Mouse (Mus musculus) stomach, postnatal 0 days (tissue): Measurements from ENCODE around the gene Gramd1b. TPM values are rescaled to one million over a fixed set of nuclear protein-coding genes. Genes with fewer than 3 reads are reported as not detected.

ENCODE experiments used
- ATAC-seq: fragments of 200-750 bp; cut with Nextera tagmentation; 2 replicates; pipeline ENCODE4 v1.8.0; 2017; ENCODE audit not compliant: low FRiP score, low TSS enrichment
- DNase-seq: peaks from one replicate; pipeline ENCODE4 v3.0.0-alpha.2; 2016; ENCODE audit warnings: low spot score
- H3K27ac ChIP-seq: fragments of 300-500 bp; sonication (generic); replicated peaks from 2 replicates; pipeline ENCODE4 v1.5.1; 2014; ENCODE audit warnings: mild to moderate bottlenecking, control low read depth
- H3K27me3 ChIP-seq: fragments of 300-500 bp; sonication (generic); 2 replicates; pipeline ENCODE4 v1.6.1; 2014; ENCODE audit warnings: low read length; ENCODE audit not compliant: control insufficient read depth, insufficient read depth
- H3K36me3 ChIP-seq: fragments of 300-500 bp; sonication (generic); 2 replicates; pipeline ENCODE4 v1.6.1; 2014; ENCODE audit warnings: low read length, mixed read lengths; ENCODE audit not compliant: control insufficient read depth, insufficient read depth
- H3K4me1 ChIP-seq: fragments of 300-500 bp; sonication (generic); replicated peaks from 2 replicates; pipeline ENCODE4 v1.6.1; 2014; ENCODE audit warnings: antibody characterized with exemption; ENCODE audit not compliant: control insufficient read depth, insufficient read depth
- H3K4me2 ChIP-seq: fragments of 300-500 bp; sonication (generic); replicated peaks from 2 replicates; pipeline ENCODE4 v1.6.1; 2014; ENCODE audit warnings: low read depth, mild to moderate bottlenecking, control low read depth, moderate library complexity
- H3K4me3 ChIP-seq: fragments of 300-500 bp; sonication (generic); 2 replicates; pipeline ENCODE4 v1.5.1; 2014; ENCODE audit warnings: low read depth, low read length, control low read depth
- H3K9ac ChIP-seq: fragments of 300-500 bp; sonication (generic); 2 replicates; pipeline ENCODE4 v1.6.1; 2014; ENCODE audit warnings: mild to moderate bottlenecking, low read length, control low read depth, mixed read lengths
- H3K9me3 ChIP-seq: fragments of 300-500 bp; sonication (generic); 2 replicates; pipeline ENCODE4 v1.6.1; 2016; ENCODE audit warnings: low read length; ENCODE audit not compliant: control insufficient read depth
- CTCF ChIP-seq: IDR thresholded peaks from 2 replicates; pipeline ENCODE4 v1.5.1; 2016; ENCODE audit warnings: antibody characterized with exemption, low read depth, mild to moderate bottlenecking, moderate library complexity
- EP300 ChIP-seq: optimal IDR thresholded peaks from 2 replicates; pipeline ENCODE3; 2016; ENCODE audit warnings: antibody characterized with exemption
- WGBS: fragments of 180-500 bp; shearing (Covaris S2); extraction: QIAGEN DNeasy Blood & Tissue Kit; methylation state at CpG from one replicate; pipeline ENCODE4 v1.1.7; 2014; 5-methylcytosine and 5-hydroxymethylcytosine counted together
- polyA plus RNA-seq: library from polyadenylated mRNA; unstranded; fragments of >200 nt; fragmentation: Nextera tagmentation; extraction: Ambion mirVana; gene quantifications from 2 replicates; pipeline ENCODE4 v1.2.1, GENCODE M21; 2015

Gene Gramd1b
- polyA plus RNA-seq, 1 experiment from 2014 or later = 1.8 TPM

DNA sequence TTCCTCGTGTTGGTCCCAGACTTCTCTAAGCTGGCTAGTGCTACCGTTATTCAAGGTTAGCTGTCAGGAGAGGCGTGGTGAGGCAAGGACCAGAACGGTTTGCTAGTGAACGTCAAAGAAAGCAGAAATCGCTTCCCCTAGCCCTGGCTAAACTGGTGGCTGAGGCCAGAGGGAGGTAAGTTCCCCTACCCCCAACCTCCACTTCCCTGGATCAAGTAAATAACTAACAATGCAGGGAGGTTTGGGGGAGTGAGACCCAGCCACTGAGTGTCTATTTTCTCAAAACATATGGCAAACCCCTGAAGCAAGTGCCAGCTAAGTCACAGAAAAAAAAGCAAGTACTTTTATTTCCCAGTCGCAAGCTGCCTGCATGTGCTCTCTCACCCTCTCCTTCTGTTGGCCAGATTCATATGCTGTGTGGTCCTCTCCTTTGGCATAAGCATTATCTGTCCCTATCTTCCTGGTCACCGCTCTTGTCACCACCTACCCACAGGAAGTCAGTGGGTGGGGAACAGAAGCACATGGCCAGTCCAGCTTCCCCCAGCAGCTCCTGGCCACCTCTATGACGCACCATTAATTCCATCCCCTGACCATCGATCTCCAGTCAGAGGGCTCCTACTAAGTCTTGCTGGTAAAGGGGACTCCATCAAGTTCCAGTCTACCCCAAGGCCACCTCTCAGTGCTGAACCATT is 186.2 kb downstream of the Gramd1b start:
- Histone ChIP-seq H3K4me3 (no peak overlapping the region), H3K27ac (no peak overlapping the region), H3K36me3 (no peaks in the 10 kb centered on the region), H3K4me1 (no peaks in the 10 kb centered on the region), H3K9me3 (no peaks in the 10 kb centered on the region), H3K9ac (no peak overlapping the region), H3K4me2 (no peak overlapping the region; the same call in 1 of the 2 replicates), H3K27me3 (no peaks in the 10 kb centered on the region)
- no peak for ATAC-seq
- WGBS = 52% methylated on average over 10 of the region's 10 CpGs
- TF ChIP-seq EP300 (no peak), CTCF (no peak)
- no peak for DNase-seq

DNA sequence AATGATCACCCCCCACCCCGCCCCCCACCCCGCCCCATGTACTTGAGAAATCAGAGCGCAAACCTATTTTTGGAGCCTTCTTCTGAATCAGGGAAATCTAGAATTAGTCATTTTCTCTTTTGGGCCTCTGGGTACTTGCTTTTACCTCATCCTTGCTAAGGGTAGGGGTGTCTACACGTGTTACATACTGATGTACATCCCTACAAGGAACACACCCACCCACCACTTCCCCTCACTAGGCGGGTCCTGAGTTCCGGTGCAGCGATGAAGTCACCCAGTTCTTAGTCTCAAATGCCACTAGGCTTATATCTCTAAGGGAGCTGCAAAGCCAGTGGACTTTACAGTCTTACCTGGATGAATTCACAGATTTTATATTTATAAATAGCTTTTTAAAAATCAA is 187.4 kb downstream of the Gramd1b start:
- WGBS = 91% methylated on average over 7 of the region's 7 CpGs
- DNase-seq (no peak), ATAC-seq (no peak)
- Histone ChIP-seq H3K9me3 (no peaks in the 10 kb centered on the region), H3K4me2 (no peak overlapping the region), H3K27ac (no peak overlapping the region), H3K9ac (no peak overlapping the region), H3K27me3 (no peaks in the 10 kb centered on the region), H3K4me3 (no peak overlapping the region), H3K4me1 (no peaks in the 10 kb centered on the region), H3K36me3 (no peaks in the 10 kb centered on the region)
- TF ChIP-seq EP300 = no peak
- TF ChIP-seq CTCF = no peak

DNA sequence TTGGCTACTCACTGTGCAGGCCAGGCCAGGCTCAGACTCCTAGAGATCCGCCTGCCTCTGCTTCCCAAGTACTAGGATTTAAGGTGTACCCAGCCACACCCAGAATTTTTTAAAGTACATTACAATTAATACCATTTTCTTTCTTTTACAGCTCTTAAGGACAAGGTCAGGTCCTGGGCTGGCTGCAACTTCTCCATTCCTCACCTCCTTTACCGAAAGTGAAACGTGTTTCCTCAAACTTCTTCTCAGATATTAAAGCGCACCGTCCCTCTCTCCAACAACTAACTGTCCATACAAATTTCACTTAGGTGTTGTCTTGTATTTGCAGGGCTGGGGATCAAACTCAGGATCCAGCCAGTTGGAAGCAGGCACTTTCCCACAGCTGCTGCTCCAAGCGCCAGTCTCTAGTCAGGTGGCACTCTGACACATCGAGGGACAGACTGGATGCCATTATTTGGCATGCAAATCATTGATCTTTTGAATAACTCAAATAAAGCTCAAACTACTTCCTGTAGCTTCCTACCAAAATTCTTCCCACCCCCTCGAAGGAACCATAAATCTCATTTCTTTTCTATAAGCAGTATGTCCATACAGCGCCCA is 188.0 kb downstream of the Gramd1b start:
- no peaks in the 10 kb centered on the region for H3K36me3 ChIP-seq
- no peak for TF ChIP-seq EP300
- WGBS = 88% methylated on average over 9 of the region's 9 CpGs
- H3K4me1 ChIP-seq = no peaks in the 10 kb centered on the region
- H3K27ac ChIP-seq = no peak overlapping the region
- H3K4me2 ChIP-seq = no peak overlapping the region
- H3K9me3 ChIP-seq = no peaks in the 10 kb centered on the region
- no peaks in the 10 kb centered on the region for H3K27me3 ChIP-seq
- no peak overlapping the region for H3K4me3 ChIP-seq
- no peak overlapping the region for H3K9ac ChIP-seq
- DNase-seq (no peak), ATAC-seq (no peak)

DNA sequence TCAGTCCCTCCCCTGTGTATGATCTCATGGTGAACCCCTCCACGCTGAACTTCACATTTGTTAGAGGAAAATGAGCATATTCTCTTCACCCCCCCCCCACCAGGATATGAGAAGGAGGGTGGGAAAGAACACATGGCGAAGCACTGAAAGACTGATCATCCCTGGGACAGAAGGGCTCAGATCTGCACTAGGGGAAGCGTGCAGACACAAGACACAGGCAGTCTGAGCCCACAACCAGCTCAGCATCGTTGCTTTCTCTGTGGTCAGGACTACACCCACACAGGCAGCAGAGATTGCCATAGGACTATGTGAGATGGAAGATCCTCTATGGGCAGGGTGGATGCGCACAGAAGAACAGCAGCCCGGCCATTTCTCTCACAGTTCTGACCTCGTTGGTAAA is 189.1 kb downstream of the Gramd1b start:
- Histone ChIP-seq H3K4me1 (no peaks in the 10 kb centered on the region), H3K27ac (no peak overlapping the region), H3K9ac (no peak overlapping the region), H3K27me3 (no peaks in the 10 kb centered on the region), H3K4me2 (no peak overlapping the region), H3K36me3 (no peaks in the 10 kb centered on the region), H3K4me3 (no peak overlapping the region), H3K9me3 (no peaks in the 10 kb centered on the region)
- TF ChIP-seq EP300 (no peak), CTCF (no peak)
- ATAC-seq (no peak), DNase-seq (no peak)
- 81% methylated on average over 7 of the region's 7 CpGs for WGBS

DNA sequence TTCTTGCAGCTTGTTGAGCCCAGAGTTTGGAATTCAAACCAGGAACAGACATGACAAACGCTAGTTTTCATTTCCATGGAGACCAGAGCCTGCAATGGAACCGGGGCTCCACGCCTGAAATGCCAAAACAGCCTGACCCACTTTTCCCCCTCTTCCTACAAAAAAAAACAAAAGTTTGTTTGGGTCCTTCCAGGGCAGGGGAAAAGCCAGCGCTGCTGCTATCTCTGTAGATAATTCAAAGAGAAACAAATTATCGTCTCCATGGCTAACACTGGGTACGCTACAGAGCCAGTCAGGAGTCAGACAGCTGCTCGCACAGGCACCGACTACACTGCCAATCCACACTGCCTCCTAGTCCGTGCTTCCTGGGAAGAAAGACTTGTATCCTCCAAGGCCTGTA is 191.6 kb downstream of the Gramd1b start:
- WGBS = 40% methylated on average over 9 of the region's 9 CpGs
- Histone ChIP-seq H3K27me3 (no peaks in the 10 kb centered on the region), H3K4me3 (no peak overlapping the region), H3K4me1 (no peaks in the 10 kb centered on the region), H3K36me3 (no peaks in the 10 kb centered on the region), H3K4me2 (no peak overlapping the region), H3K27ac (no peak overlapping the region), H3K9me3 (no peaks in the 10 kb centered on the region), H3K9ac (no peak overlapping the region)
- no peak for TF ChIP-seq EP300
- TF ChIP-seq CTCF = no peak
- peak; percentile 17 for DNase-seq
- ATAC-seq = no peak

DNA sequence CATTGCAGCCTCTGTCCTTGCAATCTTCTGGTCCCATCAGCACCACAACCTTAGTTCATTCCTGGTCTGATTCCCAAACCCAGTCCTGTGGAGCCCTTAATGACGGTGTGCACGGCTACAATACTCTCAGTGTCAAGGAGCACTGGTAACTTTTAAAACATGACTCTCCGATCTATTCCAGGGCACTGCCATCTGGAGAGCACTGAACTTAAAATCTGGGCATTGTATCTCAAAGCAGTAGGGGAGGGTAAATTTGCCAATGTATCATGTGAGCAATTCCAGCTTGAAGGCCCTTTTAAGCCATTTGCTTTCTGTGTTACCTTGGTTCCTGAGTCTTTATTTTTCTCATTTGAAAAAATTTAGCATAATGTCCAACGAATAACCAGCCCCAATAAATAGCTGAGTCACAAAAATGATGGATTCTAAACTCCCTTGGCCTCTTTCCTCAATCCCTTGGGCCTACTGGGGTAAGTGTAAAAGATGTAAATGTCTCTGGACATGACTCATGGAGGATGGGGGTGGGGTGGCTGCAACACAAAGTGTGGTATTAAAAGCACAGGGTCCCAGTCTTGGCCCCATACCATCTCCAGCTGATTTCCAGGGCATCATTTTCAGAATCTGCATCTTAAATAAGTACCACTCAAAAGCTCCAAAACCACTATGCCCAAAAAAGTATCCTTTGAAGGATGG is 193.9 kb downstream of the Gramd1b start:
- Histone ChIP-seq H3K27me3 (no peaks in the 10 kb centered on the region), H3K9me3 (no peaks in the 10 kb centered on the region), H3K4me3 (no peak overlapping the region), H3K4me1 (no peaks in the 10 kb centered on the region), H3K27ac (no peak overlapping the region), H3K4me2 (no peak overlapping the region), H3K36me3 (no peaks in the 10 kb centered on the region), H3K9ac (no peak overlapping the region)
- 72% methylated on average over 4 of the region's 4 CpGs for WGBS
- ATAC-seq (no peak), DNase-seq (no peak)
- no peak for TF ChIP-seq CTCF
- TF ChIP-seq EP300 = no peak
